Mouse (Mus musculus): ENCODE results near the gene Cfap99.

DNA sequence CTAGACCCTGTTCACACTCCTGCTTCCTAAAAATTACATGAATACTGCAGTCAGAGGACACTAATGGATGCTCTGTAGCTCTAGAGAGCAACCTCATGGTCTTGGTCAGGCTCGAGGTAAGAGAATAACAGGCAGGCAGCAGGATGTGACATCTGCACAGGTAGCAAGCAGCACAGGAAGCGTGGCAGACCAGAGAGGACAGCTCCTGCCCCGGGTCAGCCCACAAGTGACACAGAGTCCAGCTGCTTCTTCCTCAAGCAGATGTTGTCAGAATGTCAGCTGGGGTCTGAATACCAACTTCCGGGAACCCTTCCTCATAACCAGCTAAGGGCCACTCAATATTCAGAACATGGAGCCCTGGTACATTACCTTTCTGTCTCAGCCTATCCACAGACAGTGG is 39.3 kb upstream of the Cfap99 start:
- no peak for TF ChIP-seq CTCF (IDR thresholded peaks at IDR 0.05; ENCODE audit: low read depth, low read length)
- TF ChIP-seq POLR2A (IDR thresholded peaks at IDR 0.05; ENCODE audit: borderline replicate concordance, low read depth, low read length), result no peak
